Mouse (Mus musculus): ENCODE measurements around the gene Abcc9.

- TF ChIP-seq POLR2A (IDR thresholded peaks at IDR 0.05; ENCODE audit: insufficient read length, low read depth) (no peak), E2F4 (IDR thresholded peaks at IDR 0.05; ENCODE audit: insufficient read depth) (no peak), TCF3 (IDR thresholded peaks at IDR 0.05; ENCODE audit: insufficient read length, low read depth) (no peak), USF1 (IDR thresholded peaks at IDR 0.05; ENCODE audit: low read depth) (no peak), MYOG (IDR thresholded peaks at IDR 0.05; ENCODE audit: control insufficient read depth in 1 of 3, insufficient read depth in 1 of 3, insufficient read length in 2 of 3, low read depth in 2 of 3) (no peak), MAX (IDR thresholded peaks at IDR 0.05; ENCODE audit: low read depth) (no peak), CEBPB (IDR thresholded peaks at IDR 0.05; ENCODE audit: insufficient read depth, poor library complexity, severe bottlenecking) (no peak), SRF (IDR thresholded peaks at IDR 0.05; ENCODE audit: control insufficient read depth, insufficient read length, low read depth) (no peak), REST (IDR thresholded peaks at IDR 0.05; ENCODE audit: insufficient read depth, insufficient read length) (no peak)
These were observed 159.9 kb downstream of the Abcc9 start for GRCm38 (mm10) chr6:142542082-142542799.
